Comparison of ENCODE assay signal across 22 mouse cellular contexts in the genomic region with DNA sequence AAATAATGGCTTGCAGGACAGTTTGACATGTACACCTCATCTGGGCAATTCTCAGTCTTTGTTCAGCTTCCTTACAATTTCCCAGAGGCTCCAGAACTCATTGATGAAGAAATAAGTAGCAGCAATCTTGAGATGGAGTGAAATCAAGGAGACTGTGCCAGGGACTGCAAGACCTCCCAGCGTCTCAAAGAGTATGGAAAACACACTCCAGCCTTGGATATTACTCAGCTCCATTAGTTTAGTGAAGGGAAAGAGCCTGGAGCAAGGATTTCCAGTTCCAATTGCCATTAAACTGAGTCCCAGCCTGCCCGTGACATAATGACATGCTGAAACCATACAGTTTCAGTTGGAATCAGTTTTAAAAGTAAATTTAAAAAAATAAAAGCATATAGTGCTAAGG.
DNase-seq lines count a peak whose midpoint lies in the region; ATAC-seq and TF ChIP-seq lines count a peak whose summit lies in the region.
"Had no signal": no experiment of that assay in that cellular context is flagged by ENCODE, and none has a peak within 500 bp of the region (broad histone marks: within the 10 kb centered on the region; RNA-seq: fewer than 3 reads in every experiment).

No protein-coding gene starts in this region.

- no peak overlapping the region for H3K27ac ChIP-seq in forebrain, embryonic 15.5 days (replicated peaks)
- no peak overlapping the region for H3K27ac ChIP-seq in forebrain, postnatal 0 days (ENCODE audit: low read depth, low read length)
- H3K27ac ChIP-seq in kidney, postnatal 0 days, result no peak overlapping the region
- H3K27ac ChIP-seq in kidney, embryonic 14.5 days (ENCODE audit: low read depth, low read length), result no peak overlapping the region
- 0 out of 2 replicates have a peak overlapping the region, but pooled peaks have one; percentile 26 for H3K27ac ChIP-seq in lung, embryonic 16.5 days (ENCODE audit: low read length)
- H3K27ac ChIP-seq in limb, embryonic 14.5 days (replicated peaks; ENCODE audit: low read depth, low read length), result no peak overlapping the region
- H3K27ac ChIP-seq: embryonic facial prominence, embryonic 13.5 days; heart, adult 2 months; heart, embryonic 15.5 days; hindbrain, embryonic 13.5 days; hindbrain, postnatal 0 days had no signal

- H3K27me3 ChIP-seq in forebrain, embryonic 15.5 days, result no peaks in the 10 kb centered on the region
- H3K27me3 ChIP-seq in forebrain, postnatal 0 days (ENCODE audit: insufficient read depth, low read length), result no peaks in the 10 kb centered on the region
- H3K27me3 ChIP-seq in kidney, postnatal 0 days (ENCODE audit: insufficient read depth, low read length), result no peaks in the 10 kb centered on the region
- no peaks in the 10 kb centered on the region for H3K27me3 ChIP-seq in kidney, embryonic 14.5 days (ENCODE audit: control insufficient read depth, insufficient read depth, low read length)
- H3K27me3 ChIP-seq in lung, embryonic 16.5 days (ENCODE audit: control insufficient read depth, insufficient read depth, low read depth, low read length), result no peaks in the 10 kb centered on the region
- no peaks in the 10 kb centered on the region for H3K27me3 ChIP-seq in limb, embryonic 14.5 days (ENCODE audit: control insufficient read depth, insufficient read depth, low read length)
- H3K27me3 ChIP-seq: embryonic facial prominence, embryonic 13.5 days; heart, embryonic 15.5 days; hindbrain, embryonic 13.5 days; Patski had no signal

- H3K9me3 ChIP-seq in forebrain, embryonic 15.5 days, result no peaks in the 10 kb centered on the region
- H3K9me3 ChIP-seq in forebrain, postnatal 0 days (ENCODE audit: low read length), result no peaks in the 10 kb centered on the region
- H3K9me3 ChIP-seq in kidney, postnatal 0 days (replicated peaks; ENCODE audit: low read length), result no peaks in the 10 kb centered on the region
- no peaks in the 10 kb centered on the region for H3K9me3 ChIP-seq in kidney, embryonic 14.5 days (ENCODE audit: control insufficient read depth, low read length)
- no peaks in the 10 kb centered on the region for H3K9me3 ChIP-seq in lung, embryonic 16.5 days (ENCODE audit: control insufficient read depth, low read length)
- H3K9me3 ChIP-seq in limb, embryonic 14.5 days (ENCODE audit: control insufficient read depth, low read length), result no peaks in the 10 kb centered on the region
- H3K9me3 ChIP-seq: embryonic facial prominence, embryonic 13.5 days; heart, embryonic 15.5 days; hindbrain, embryonic 13.5 days had no signal

- no peak for TF ChIP-seq POLR2A in limb, embryonic 14.5 days (IDR thresholded peaks at IDR 0.05; ENCODE audit: borderline replicate concordance, extremely low read depth, insufficient read depth, insufficient read length)

- H3K4me2 ChIP-seq in forebrain, embryonic 15.5 days (replicated peaks), result no peak overlapping the region
- no peak overlapping the region for H3K4me2 ChIP-seq in forebrain, postnatal 0 days (ENCODE audit: low read depth)
- no peak overlapping the region for H3K4me2 ChIP-seq in kidney, postnatal 0 days (ENCODE audit: low read length)
- no peak overlapping the region for H3K4me2 ChIP-seq in kidney, embryonic 14.5 days (replicated peaks; ENCODE audit: low read depth, low read length)
- H3K4me2 ChIP-seq in lung, embryonic 16.5 days (ENCODE audit: low read depth, low read length), result no peak overlapping the region
- H3K4me2 ChIP-seq in limb, embryonic 14.5 days (replicated peaks; ENCODE audit: low read depth, low read length, severe bottlenecking), result no peak overlapping the region
- H3K4me2 ChIP-seq: embryonic facial prominence, embryonic 13.5 days; heart, embryonic 11.5 days; heart, embryonic 15.5 days; hindbrain, embryonic 13.5 days had no signal

- no peak for DNase-seq in forebrain, postnatal 0 days
- DNase-seq in kidney, postnatal 0 days (ENCODE audit: low spot score), result peak; percentile 16
- DNase-seq in lung, postnatal 10 days, result no peak
- DNase-seq in limb, embryonic 14.5 days (ENCODE audit: low spot score), result peak; percentile 47
- DNase-seq: adrenal gland, postnatal 14 days; cerebellum, adult 18-20 months; cerebellum, adult 9-11 months; cerebellum, postnatal 36 days; gastrocnemius, postnatal 14 days; heart, adult 2 months; heart, postnatal 14 days had no signal

- no peak for TF ChIP-seq CTCF in forebrain, postnatal 0 days (IDR thresholded peaks at IDR 0.05; ENCODE audit: low read depth)
- no peak for TF ChIP-seq CTCF in kidney, postnatal 0 days (IDR thresholded peaks at IDR 0.05; ENCODE audit: low read depth)

- no peaks in the 10 kb centered on the region for H3K4me1 ChIP-seq in forebrain, embryonic 15.5 days
- H3K4me1 ChIP-seq in forebrain, postnatal 0 days (ENCODE audit: insufficient read depth), result no peaks in the 10 kb centered on the region
- no peaks in the 10 kb centered on the region for H3K4me1 ChIP-seq in kidney, postnatal 0 days (replicated peaks; ENCODE audit: insufficient read depth, low read length)
- no peaks in the 10 kb centered on the region for H3K4me1 ChIP-seq in kidney, embryonic 14.5 days (ENCODE audit: control insufficient read depth, insufficient read depth, low read length)
- 0 out of 2 replicates have a peak, but pooled peaks cover 3% of the 10 kb centered on the region for H3K4me1 ChIP-seq in lung, embryonic 16.5 days (replicated peaks; ENCODE audit: control insufficient read depth, insufficient read depth, low read length)
- H3K4me1 ChIP-seq in limb, embryonic 14.5 days (ENCODE audit: control insufficient read depth, insufficient read depth, low read length), result peaks cover 5% of the 10 kb centered on the region; the same call in 1 of the 2 replicates
- H3K4me1 ChIP-seq: embryonic facial prominence, embryonic 13.5 days; heart, embryonic 15.5 days; hindbrain, embryonic 13.5 days had no signal

- WGBS in forebrain, embryonic 15.5 days, result 60% methylated on average over 2 of the region's 2 CpGs
- 42% methylated on average over 2 of the region's 2 CpGs for WGBS in forebrain, postnatal 0 days
- WGBS in kidney, postnatal 0 days, result 48% methylated on average over 2 of the region's 2 CpGs
- WGBS in kidney, embryonic 14.5 days, result 58% methylated on average over 2 of the region's 2 CpGs
- 39% methylated on average over 2 of the region's 2 CpGs for WGBS in lung, embryonic 16.5 days
- 32% methylated on average over 2 of the region's 2 CpGs for WGBS in limb, embryonic 14.5 days

- no peaks in the 10 kb centered on the region for H3K36me3 ChIP-seq in forebrain, embryonic 15.5 days
- no peaks in the 10 kb centered on the region for H3K36me3 ChIP-seq in forebrain, postnatal 0 days (ENCODE audit: insufficient read depth)
- no peaks in the 10 kb centered on the region for H3K36me3 ChIP-seq in kidney, postnatal 0 days (ENCODE audit: insufficient read depth, low read length)
- no peaks in the 10 kb centered on the region for H3K36me3 ChIP-seq in kidney, embryonic 14.5 days (ENCODE audit: control insufficient read depth, insufficient read depth, low read length)
- no peaks in the 10 kb centered on the region for H3K36me3 ChIP-seq in lung, embryonic 16.5 days (ENCODE audit: control insufficient read depth, insufficient read depth, low read length)
- no peaks in the 10 kb centered on the region for H3K36me3 ChIP-seq in limb, embryonic 14.5 days (ENCODE audit: control insufficient read depth, insufficient read depth, low read length)
- H3K36me3 ChIP-seq: embryonic facial prominence, embryonic 13.5 days; heart, embryonic 15.5 days; hindbrain, embryonic 13.5 days had no signal

- H3K4me3 ChIP-seq in forebrain, embryonic 15.5 days, result no peak overlapping the region
- H3K4me3 ChIP-seq in forebrain, postnatal 0 days (ENCODE audit: low read depth, low read length), result no peak overlapping the region
- H3K4me3 ChIP-seq in kidney, postnatal 0 days (replicated peaks; ENCODE audit: low read depth, low read length), result no peak overlapping the region
- H3K4me3 ChIP-seq in kidney, embryonic 14.5 days (ENCODE audit: low read length), result no peak overlapping the region
- H3K4me3 ChIP-seq in lung, embryonic 16.5 days (ENCODE audit: low read length), result no peak overlapping the region
- H3K4me3 ChIP-seq in limb, embryonic 14.5 days (replicated peaks; ENCODE audit: low read length), result no peak overlapping the region
- H3K4me3 ChIP-seq: embryonic facial prominence, embryonic 13.5 days; heart, adult 2 months; heart, embryonic 15.5 days; hindbrain, embryonic 13.5 days had no signal

- no peak overlapping the region for H3K9ac ChIP-seq in forebrain, embryonic 15.5 days (replicated peaks)
- H3K9ac ChIP-seq in forebrain, postnatal 0 days, result no peak overlapping the region
- no peak overlapping the region for H3K9ac ChIP-seq in kidney, postnatal 0 days (ENCODE audit: low read depth, low read length)
- no peak overlapping the region for H3K9ac ChIP-seq in kidney, embryonic 14.5 days (ENCODE audit: low read depth, low read length)
- H3K9ac ChIP-seq in lung, embryonic 16.5 days (ENCODE audit: low read length), result no peak overlapping the region
- no peak overlapping the region for H3K9ac ChIP-seq in limb, embryonic 14.5 days (ENCODE audit: low read depth, low read length, severe bottlenecking)
- H3K9ac ChIP-seq: embryonic facial prominence, embryonic 13.5 days; heart, embryonic 15.5 days; hindbrain, embryonic 13.5 days had no signal

- peak; percentile 53; the same call in 1 of the 2 replicates for ATAC-seq in forebrain, embryonic 15.5 days (replicated peaks)
- ATAC-seq in forebrain, postnatal 0 days, result no peak
- ATAC-seq in kidney, postnatal 0 days (replicated peaks; ENCODE audit: low FRiP score, low read depth), result no peak
- ATAC-seq in kidney, embryonic 14.5 days (ENCODE audit: low FRiP score, low TSS enrichment), result no peak
- peak; percentile 89 for ATAC-seq in lung, embryonic 16.5 days (ENCODE audit: low read depth)
- peak; percentile 26; the same call in 1 of the 2 replicates for ATAC-seq in limb, embryonic 14.5 days (ENCODE audit: low FRiP score, low read depth)
- no peak for ATAC-seq in megakaryocyte-erythroid progenitor cell, adult 5-6 weeks (replicated peaks; ENCODE audit: low FRiP score, low TSS enrichment, poor library complexity, severe bottlenecking)
- ATAC-seq: activated CD4-positive, CD25-positive, alpha-beta regulatory T cell, adult 4 months; hindbrain, postnatal 0 days; Patski had no signal

Comparison
In these comparisons a context has a peak if more than half of its experiments do, and no peak if none do; other contexts are left out.
1. ATAC-seq: peak in forebrain, embryonic 15.5 days (single experiment), lung, embryonic 16.5 days (single experiment) and limb, embryonic 14.5 days (single experiment); none in forebrain, postnatal 0 days (single experiment), kidney, postnatal 0 days (single experiment), kidney, embryonic 14.5 days (single experiment) and megakaryocyte-erythroid progenitor cell, adult 5-6 weeks (single experiment).
2. DNase-seq: peak in kidney, postnatal 0 days (single experiment) and limb, embryonic 14.5 days (single experiment); none in forebrain, postnatal 0 days (single experiment) and lung, postnatal 10 days (single experiment).